Mouse (Mus musculus) heart, embryonic 12.5 days (tissue): ENCODE results near the gene Hcar1. TPM values are rescaled to one million over a fixed set of nuclear protein-coding genes. Genes with fewer than 3 reads are reported as not detected.

Source experiments
- ATAC-seq: fragments of 200-750 bp; cut with Nextera tagmentation; 2 replicates; pipeline ENCODE4 v1.8.0; 2017; ENCODE audit warnings: moderate TSS enrichment, moderate library complexity; ENCODE audit not compliant: insufficient number of reproducible peaks, low FRiP score
- H3K27ac ChIP-seq: fragments of 300-500 bp; sonication (generic); 2 replicates; pipeline ENCODE4 v1.5.1; 2016; ENCODE audit warnings: mild to moderate bottlenecking, moderate library complexity; ENCODE audit not compliant: poor library complexity, severe bottlenecking
- H3K27me3 ChIP-seq: fragments of 300-500 bp; sonication (generic); replicated peaks from 2 replicates; pipeline ENCODE4 v1.6.1; 2016; ENCODE audit warnings: mild to moderate bottlenecking, moderate library complexity
- H3K36me3 ChIP-seq: fragments of 300-500 bp; sonication (generic); 2 replicates; pipeline ENCODE4 v1.6.1; 2016; ENCODE audit warnings: mild to moderate bottlenecking, moderate library complexity
- H3K4me1 ChIP-seq: fragments of 300-500 bp; sonication (generic); replicated peaks from 2 replicates; pipeline ENCODE4 v1.6.1; 2016; ENCODE audit warnings: mild to moderate bottlenecking
- H3K4me2 ChIP-seq: fragments of 300-500 bp; sonication (generic); 2 replicates; pipeline ENCODE4 v1.6.1; 2016; ENCODE audit warnings: mild to moderate bottlenecking, moderate library complexity
- H3K4me3 ChIP-seq: fragments of 300-500 bp; sonication (generic); 2 replicates; pipeline ENCODE4 v1.5.1; 2016; ENCODE audit warnings: mild to moderate bottlenecking
- H3K9ac ChIP-seq: fragments of 300-500 bp; sonication (generic); 2 replicates; pipeline ENCODE4 v1.6.1; 2016; ENCODE audit warnings: mild to moderate bottlenecking, moderate library complexity
- H3K9me3 ChIP-seq: fragments of 300-500 bp; sonication (generic); replicated peaks from 2 replicates; pipeline ENCODE4 v1.6.1; 2016; ENCODE audit warnings: mild to moderate bottlenecking, moderate library complexity
- WGBS: fragments of 180-500 bp; shearing (Covaris S2); methylation state at CpG from one replicate; pipeline ENCODE4 v1.1.7; 2016; 5-methylcytosine and 5-hydroxymethylcytosine counted together
- polyA plus RNA-seq: library from polyadenylated mRNA; unstranded; fragments of >200 nt; fragmentation: Nextera tagmentation; extraction: Ambion mirVana; gene quantifications from 2 replicates; pipeline ENCODE4 v1.2.1, GENCODE M21; 2016

Hcar1 gene
- polyA plus RNA-seq, 1 experiment from 2014 or later, result 0.11 TPM

GRCm38 (mm10) chr5:123863934-123864333, 15.9 kb downstream of the Hcar1 start:
- 82% methylated on average over 14 of the region's 14 CpGs for WGBS
- Histone ChIP-seq H3K27ac (no peak overlapping the region), H3K4me3 (no peak overlapping the region), H3K9ac (no peak overlapping the region), H3K4me1 (no peaks in the 10 kb centered on the region), H3K9me3 (no peaks in the 10 kb centered on the region), H3K4me2 (no peak overlapping the region), H3K36me3 (no peaks in the 10 kb centered on the region), H3K27me3 (no peaks in the 10 kb centered on the region)
- no peak for ATAC-seq

- Histone ChIP-seq H3K9ac (no peak overlapping the region), H3K4me1 (no peaks in the 10 kb centered on the region), H3K4me2 (no peak overlapping the region), H3K27ac (no peak overlapping the region), H3K9me3 (no peaks in the 10 kb centered on the region), H3K27me3 (no peaks in the 10 kb centered on the region), H3K36me3 (no peaks in the 10 kb centered on the region), H3K4me3 (no peak overlapping the region)
- 79% methylated on average over 15 of the region's 15 CpGs for WGBS
- no peak for ATAC-seq
Measured at GRCm38 (mm10) chr5:123862374-123863350, 17.2 kb downstream of the Hcar1 start.

GRCm38 (mm10) chr5:123858798-123859197, 21.0 kb downstream of the Hcar1 start:
- Histone ChIP-seq H3K9me3 (0 out of 2 replicates have a peak, but pooled peaks cover 2% of the 10 kb centered on the region), H3K36me3 (no peaks in the 10 kb centered on the region), H3K4me1 (no peaks in the 10 kb centered on the region), H3K27ac (no peak overlapping the region), H3K4me2 (no peak overlapping the region), H3K9ac (no peak overlapping the region), H3K27me3 (no peaks in the 10 kb centered on the region), H3K4me3 (no peak overlapping the region)
- 69% methylated on average over 11 of the region's 11 CpGs for WGBS
- no peak for ATAC-seq

- Histone ChIP-seq H3K9ac (no peak overlapping the region), H3K4me2 (no peak overlapping the region), H3K27ac (no peak overlapping the region), H3K4me3 (no peak overlapping the region), H3K9me3 (0 out of 2 replicates have a peak, but pooled peaks cover 2% of the 10 kb centered on the region), H3K4me1 (0 out of 2 replicates have a peak, but pooled peaks cover 3% of the 10 kb centered on the region), H3K36me3 (no peaks in the 10 kb centered on the region), H3K27me3 (no peaks in the 10 kb centered on the region)
- ATAC-seq, result no peak
- 79% methylated on average over 9 of the region's 9 CpGs for WGBS
Measured at GRCm38 (mm10) chr5:123854511-123854910, 25.3 kb downstream of the Hcar1 start.

- H3K4me1 ChIP-seq, result 0 out of 2 replicates have a peak, but pooled peaks cover 3% of the 10 kb centered on the region
Measured at GRCm38 (mm10) chr5:123853877-123854504, 25.8 kb downstream of the Hcar1 start.

GRCm38 (mm10) chr5:123851398-123851797, 28.4 kb downstream of the Hcar1 start:
- WGBS, result 29% methylated on average over 2 of the region's 2 CpGs

More at GRCm38 (mm10) chr5:123853877-123854504, 25.8 kb downstream of the Hcar1 start:
- Histone ChIP-seq H3K9me3 (0 out of 2 replicates have a peak, but pooled peaks cover 2% of the 10 kb centered on the region), H3K9ac (no peak overlapping the region), H3K4me3 (no peak overlapping the region), H3K27me3 (no peaks in the 10 kb centered on the region), H3K36me3 (no peaks in the 10 kb centered on the region), H3K4me2 (no peak overlapping the region), H3K27ac (no peak overlapping the region)
- ATAC-seq, result no peak
- WGBS, result 76% methylated on average over 11 of the region's 11 CpGs

GRCm38 (mm10) chr5:123844316-123844715, 35.5 kb downstream of the Hcar1 start:
- Histone ChIP-seq H3K4me2 (no peak overlapping the region), H3K4me3 (no peak overlapping the region), H3K4me1 (peaks cover 8% of the 10 kb centered on the region), H3K9ac (no peak overlapping the region), H3K27me3 (no peaks in the 10 kb centered on the region), H3K36me3 (no peaks in the 10 kb centered on the region), H3K27ac (no peak overlapping the region), H3K9me3 (no peaks in the 10 kb centered on the region)
- 91% methylated on average over 14 of the region's 14 CpGs for WGBS
- no peak for ATAC-seq

More at GRCm38 (mm10) chr5:123851398-123851797, 28.4 kb downstream of the Hcar1 start:
- Histone ChIP-seq H3K36me3 (no peaks in the 10 kb centered on the region), H3K9me3 (0 out of 2 replicates have a peak, but pooled peaks cover 2% of the 10 kb centered on the region), H3K9ac (no peak overlapping the region), H3K4me2 (no peak overlapping the region), H3K4me1 (0 out of 2 replicates have a peak, but pooled peaks cover 3% of the 10 kb centered on the region), H3K27ac (no peak overlapping the region), H3K4me3 (no peak overlapping the region), H3K27me3 (no peaks in the 10 kb centered on the region)
- no peak; the same call in 1 of the 2 replicates for ATAC-seq

GRCm38 (mm10) chr5:123843816-123844215, 36.0 kb downstream of the Hcar1 start:
- no peaks in the 10 kb centered on the region for H3K36me3 ChIP-seq
- no peak overlapping the region for H3K9ac ChIP-seq
- 61% methylated on average over 4 of the region's 4 CpGs for WGBS
- no peak overlapping the region for H3K27ac ChIP-seq
- no peaks in the 10 kb centered on the region for H3K27me3 ChIP-seq
- H3K9me3 ChIP-seq, result no peaks in the 10 kb centered on the region
- no peak overlapping the region for H3K4me2 ChIP-seq
- ATAC-seq, result no peak
- no peak overlapping the region for H3K4me3 ChIP-seq
- peaks cover 8% of the 10 kb centered on the region for H3K4me1 ChIP-seq

- H3K9ac ChIP-seq, result no peak overlapping the region
- H3K4me3 ChIP-seq, result no peak overlapping the region
- H3K4me1 ChIP-seq, result peaks cover 8% of the 10 kb centered on the region
- H3K36me3 ChIP-seq, result no peaks in the 10 kb centered on the region
- H3K4me2 ChIP-seq, result no peak overlapping the region
- WGBS, result 70% methylated on average over 3 of the region's 3 CpGs
- no peaks in the 10 kb centered on the region for H3K9me3 ChIP-seq
- no peak overlapping the region for H3K27ac ChIP-seq
- no peak for ATAC-seq
- H3K27me3 ChIP-seq, result no peaks in the 10 kb centered on the region
Measured at GRCm38 (mm10) chr5:123842935-123843282, 36.9 kb downstream of the Hcar1 start.

GRCm38 (mm10) chr5:123842221-123842934, 37.4 kb downstream of the Hcar1 start:
- H3K4me3 ChIP-seq, result no peak overlapping the region
- H3K4me2 ChIP-seq, result no peak overlapping the region
- H3K9me3 ChIP-seq, result no peaks in the 10 kb centered on the region
- peaks cover 8% of the 10 kb centered on the region for H3K4me1 ChIP-seq
- H3K36me3 ChIP-seq, result no peaks in the 10 kb centered on the region
- ATAC-seq, result no peak; the same call in 1 of the 2 replicates
- WGBS, result 51% methylated on average over 11 of the region's 11 CpGs
- no peaks in the 10 kb centered on the region for H3K27me3 ChIP-seq
- H3K27ac ChIP-seq, result no peak overlapping the region
- no peak overlapping the region for H3K9ac ChIP-seq

- no peak for ATAC-seq
- Histone ChIP-seq H3K27me3 (no peaks in the 10 kb centered on the region), H3K9me3 (no peaks in the 10 kb centered on the region), H3K4me2 (no peak overlapping the region), H3K36me3 (no peaks in the 10 kb centered on the region), H3K4me1 (peaks cover 5% of the 10 kb centered on the region), H3K9ac (no peak overlapping the region), H3K27ac (no peak overlapping the region), H3K4me3 (no peak overlapping the region)
- 41% methylated on average over 4 of the region's 4 CpGs for WGBS
Measured at GRCm38 (mm10) chr5:123837371-123837770, 42.4 kb downstream of the Hcar1 start.
